Mouse (Mus musculus): ENCODE results near the gene Clasp2. TPM values are rescaled to one million over a fixed set of nuclear protein-coding genes. Genes with fewer than 3 reads are reported as not detected.

Clasp2 gene
- polyA plus RNA-seq, 1 experiment = 43.7 TPM

DNA sequence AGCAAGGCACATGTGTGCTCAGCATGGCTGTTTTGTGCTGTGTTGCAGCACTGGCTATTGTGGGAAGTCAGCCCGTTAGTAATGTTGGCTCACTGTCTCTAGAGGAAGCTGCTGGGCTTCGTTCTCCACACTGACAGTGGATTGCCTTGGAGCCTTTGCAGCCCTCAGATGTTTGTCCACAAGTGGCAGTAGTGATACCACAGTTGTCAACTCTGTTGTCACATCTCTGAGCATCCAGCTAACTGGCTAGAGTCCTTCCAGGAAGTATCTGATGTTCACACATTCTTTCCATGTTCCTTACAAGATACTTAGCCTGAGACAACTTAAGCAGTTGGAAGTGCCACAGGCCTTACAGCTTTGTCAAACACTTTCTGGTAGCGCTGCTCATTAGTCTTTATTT lies 2.0 kb downstream of the Clasp2 start:
- H3K27ac ChIP-seq (ENCODE audit: insufficient read depth, low read length) = no peak overlapping the region
- H3K4me1 ChIP-seq (ENCODE audit: control insufficient read depth, insufficient read depth, low read length) = peaks cover 5% of the 10 kb centered on the region; the same call in 1 of the 2 replicates
- TF ChIP-seq CTCF (IDR thresholded peaks at IDR 0.05; ENCODE audit: borderline replicate concordance, insufficient read depth, low read length) = no peak
- no peak for TF ChIP-seq POLR2A (IDR thresholded peaks at IDR 0.05; ENCODE audit: low read depth, low read length)
- H3K4me3 ChIP-seq (ENCODE audit: insufficient read depth, low read length) = no peak overlapping the region; the same call in 1 of the 2 replicates

DNA sequence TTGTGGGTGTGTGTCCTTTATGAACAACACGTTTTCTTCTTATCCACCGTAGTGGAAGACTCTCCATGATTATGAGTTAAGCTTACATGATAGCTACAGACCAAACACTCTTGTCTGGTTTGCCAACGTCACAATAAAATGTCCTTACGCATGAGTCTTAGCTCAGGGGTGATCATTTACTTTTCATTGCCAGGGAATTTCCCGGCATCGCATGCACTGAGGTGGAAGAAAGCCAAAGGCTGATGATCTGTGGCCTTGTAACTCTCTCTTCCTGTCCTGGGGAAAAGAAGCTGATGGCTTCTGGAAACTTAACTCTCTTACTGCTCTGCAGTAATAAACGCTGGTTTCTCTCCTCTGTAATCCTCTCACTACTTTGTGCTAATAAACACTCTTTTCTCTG lies 8.1 kb downstream of the Clasp2 start:
- Histone ChIP-seq H3K4me3 (ENCODE audit: insufficient read depth, low read length) (no peak overlapping the region), H3K4me1 (ENCODE audit: control insufficient read depth, insufficient read depth, low read length) (peaks cover 2% of the 10 kb centered on the region; the same call in 1 of the 2 replicates), H3K27ac (ENCODE audit: insufficient read depth, low read length) (peak overlapping the region; percentile 5; the same call in 1 of the 2 replicates)
- TF ChIP-seq CTCF (IDR thresholded peaks at IDR 0.05; ENCODE audit: borderline replicate concordance, insufficient read depth, low read length) = no peak
- no peak for TF ChIP-seq POLR2A (IDR thresholded peaks at IDR 0.05; ENCODE audit: low read depth, low read length)

DNA sequence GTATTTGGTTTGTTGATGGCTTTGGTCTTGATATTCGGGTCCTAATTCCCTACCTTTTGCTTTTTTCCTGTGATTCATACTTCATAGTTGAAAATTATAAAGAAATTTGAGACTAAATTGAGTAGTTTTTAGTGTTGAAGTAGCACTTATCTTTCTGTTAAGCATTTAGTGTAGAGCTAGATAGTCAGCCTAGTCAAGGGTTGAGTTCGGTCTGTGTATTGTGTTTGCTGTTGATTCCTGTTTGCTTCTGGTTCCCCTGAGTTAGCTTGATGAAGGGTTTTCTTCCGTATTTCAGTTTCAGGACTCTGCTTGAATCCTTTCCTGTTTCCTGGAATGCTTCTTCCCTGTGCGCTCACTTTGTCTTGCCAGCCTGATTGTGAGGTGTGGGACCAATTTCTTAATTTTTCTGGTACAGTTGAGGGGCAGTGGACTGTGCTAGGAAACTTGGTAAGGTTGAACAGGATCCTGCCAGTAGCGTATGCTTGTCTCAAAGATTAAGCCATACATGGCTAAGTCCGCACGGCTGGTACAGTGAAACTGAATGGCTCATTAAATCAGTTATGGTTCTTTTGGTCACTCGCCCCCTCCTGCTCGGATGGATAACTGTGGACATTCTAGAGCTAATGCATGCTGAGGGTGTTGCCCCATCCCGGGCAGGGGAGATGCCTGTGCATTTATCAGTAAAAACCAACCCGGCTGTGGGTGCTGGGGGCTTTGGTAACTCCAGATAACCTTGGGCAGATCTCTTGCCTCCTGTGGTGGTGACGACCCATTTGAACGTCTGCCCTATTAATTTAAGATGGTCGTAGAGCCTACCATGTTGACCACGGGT lies 14.8 kb downstream of the Clasp2 start:
- no peaks in the 10 kb centered on the region for H3K4me1 ChIP-seq (ENCODE audit: control insufficient read depth, insufficient read depth, low read length)
- no peak overlapping the region for H3K27ac ChIP-seq (ENCODE audit: insufficient read depth, low read length)
- H3K4me3 ChIP-seq (ENCODE audit: insufficient read depth, low read length) = no peak overlapping the region
- no peak for TF ChIP-seq POLR2A (IDR thresholded peaks at IDR 0.05; ENCODE audit: low read depth, low read length)
- no peak for TF ChIP-seq CTCF (IDR thresholded peaks at IDR 0.05; ENCODE audit: borderline replicate concordance, insufficient read depth, low read length)

DNA sequence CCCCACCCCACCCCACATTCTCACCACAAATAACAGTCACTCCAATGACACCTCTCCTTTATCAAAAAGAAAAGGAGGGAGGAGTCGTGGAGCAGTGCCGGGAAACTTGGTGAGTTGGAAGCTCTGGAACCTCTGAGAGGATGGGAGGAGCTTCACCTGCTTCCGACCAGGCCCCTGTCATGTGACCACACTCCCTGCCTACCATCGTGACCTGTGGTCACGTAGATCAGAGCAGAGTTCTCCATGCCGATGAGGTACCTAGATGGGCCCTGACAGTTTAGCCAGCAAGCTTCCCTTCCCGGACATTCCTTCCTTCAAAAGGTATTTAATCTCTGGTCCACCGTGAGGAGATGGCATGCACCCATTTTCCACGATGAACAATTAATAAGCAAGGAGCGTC lies 17.2 kb downstream of the Clasp2 start:
- H3K4me3 ChIP-seq (ENCODE audit: insufficient read depth, low read length) = no peak overlapping the region
- H3K4me1 ChIP-seq (ENCODE audit: control insufficient read depth, insufficient read depth, low read length) = no peaks in the 10 kb centered on the region
- no peak for TF ChIP-seq POLR2A (IDR thresholded peaks at IDR 0.05; ENCODE audit: low read depth, low read length)
- no peak for TF ChIP-seq CTCF (IDR thresholded peaks at IDR 0.05; ENCODE audit: borderline replicate concordance, insufficient read depth, low read length)
- H3K27ac ChIP-seq (ENCODE audit: insufficient read depth, low read length) = no peak overlapping the region

DNA sequence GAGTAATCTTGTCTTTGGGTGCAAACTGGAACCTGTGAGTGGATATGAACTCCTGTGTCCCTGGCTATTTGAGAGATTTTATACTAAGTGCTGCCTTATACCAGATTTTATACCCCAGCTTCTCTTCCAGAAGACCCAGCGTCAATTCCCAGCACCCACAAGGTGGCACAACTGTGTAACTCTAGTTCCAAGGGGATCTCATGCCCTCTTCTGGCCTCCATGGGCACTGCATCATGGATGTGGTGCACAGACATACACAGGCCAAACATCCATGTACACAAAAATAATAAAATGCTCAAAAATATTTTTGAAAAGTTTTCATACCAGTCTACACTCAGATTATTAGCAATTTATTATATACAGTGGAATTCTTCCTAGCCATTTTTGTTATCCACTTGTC lies 18.4 kb downstream of the Clasp2 start:
- no peak overlapping the region for H3K4me3 ChIP-seq (ENCODE audit: insufficient read depth, low read length)
- TF ChIP-seq POLR2A (IDR thresholded peaks at IDR 0.05; ENCODE audit: low read depth, low read length) (no peak), CTCF (IDR thresholded peaks at IDR 0.05; ENCODE audit: borderline replicate concordance, insufficient read depth, low read length) (0 out of 2 replicates have a peak, but pooled peaks have one; percentile 20)

DNA sequence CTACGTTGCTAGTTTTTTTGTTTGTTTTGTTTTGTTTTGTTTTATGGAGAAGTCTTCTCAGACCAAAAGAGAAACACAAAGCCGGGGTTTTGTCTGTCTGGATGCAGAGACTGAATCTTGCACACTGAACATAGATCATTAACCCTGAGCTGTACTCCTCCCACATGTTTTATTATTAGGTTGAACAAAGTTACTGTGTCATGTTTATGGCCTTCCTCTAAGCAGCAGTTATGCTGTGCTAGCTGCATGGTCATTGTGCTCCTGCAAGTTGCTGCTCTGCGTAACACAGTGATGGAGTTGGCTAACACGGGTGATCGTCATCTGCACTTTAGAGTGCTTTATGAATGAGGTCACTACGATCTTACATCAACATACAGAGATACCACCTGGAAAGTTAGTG lies 21.1 kb downstream of the Clasp2 start:
- Histone ChIP-seq H3K27ac (ENCODE audit: insufficient read depth, low read length) (no peak overlapping the region), H3K4me3 (ENCODE audit: insufficient read depth, low read length) (no peak overlapping the region), H3K4me1 (ENCODE audit: control insufficient read depth, insufficient read depth, low read length) (no peaks in the 10 kb centered on the region)
- TF ChIP-seq CTCF (IDR thresholded peaks at IDR 0.05; ENCODE audit: borderline replicate concordance, insufficient read depth, low read length) = no peak
- no peak for TF ChIP-seq POLR2A (IDR thresholded peaks at IDR 0.05; ENCODE audit: low read depth, low read length)

More for the DNA sequence above, 18.4 kb downstream of the Clasp2 start:
- Histone ChIP-seq H3K4me1 (ENCODE audit: control insufficient read depth, insufficient read depth, low read length) (no peaks in the 10 kb centered on the region), H3K27ac (ENCODE audit: insufficient read depth, low read length) (no peak overlapping the region)

DNA sequence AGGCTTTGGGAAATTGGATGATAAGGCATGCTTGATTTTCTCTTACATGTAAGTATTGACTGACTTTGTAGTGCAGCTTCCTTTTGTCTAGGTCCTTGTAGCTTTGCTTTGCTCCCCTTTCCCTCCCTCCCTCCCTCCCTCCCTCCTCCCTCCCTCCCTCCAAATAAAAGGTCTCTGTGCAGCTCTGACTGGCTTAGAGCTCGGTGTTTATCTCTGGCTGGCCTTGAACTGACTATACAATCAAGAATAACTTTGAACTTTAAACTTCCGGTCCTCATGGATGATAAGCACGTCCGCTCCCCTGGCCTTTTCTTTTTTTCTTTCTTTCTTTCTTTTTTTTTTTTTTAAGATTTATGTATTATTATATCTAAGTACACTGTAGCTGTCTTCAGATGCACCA lies 21.9 kb downstream of the Clasp2 start:
- no peak overlapping the region for H3K27ac ChIP-seq (ENCODE audit: insufficient read depth, low read length)
- H3K4me3 ChIP-seq (ENCODE audit: insufficient read depth, low read length) = no peak overlapping the region
- TF ChIP-seq POLR2A (IDR thresholded peaks at IDR 0.05; ENCODE audit: low read depth, low read length) (no peak), CTCF (IDR thresholded peaks at IDR 0.05; ENCODE audit: borderline replicate concordance, insufficient read depth, low read length) (no peak)
- no peaks in the 10 kb centered on the region for H3K4me1 ChIP-seq (ENCODE audit: control insufficient read depth, insufficient read depth, low read length)

DNA sequence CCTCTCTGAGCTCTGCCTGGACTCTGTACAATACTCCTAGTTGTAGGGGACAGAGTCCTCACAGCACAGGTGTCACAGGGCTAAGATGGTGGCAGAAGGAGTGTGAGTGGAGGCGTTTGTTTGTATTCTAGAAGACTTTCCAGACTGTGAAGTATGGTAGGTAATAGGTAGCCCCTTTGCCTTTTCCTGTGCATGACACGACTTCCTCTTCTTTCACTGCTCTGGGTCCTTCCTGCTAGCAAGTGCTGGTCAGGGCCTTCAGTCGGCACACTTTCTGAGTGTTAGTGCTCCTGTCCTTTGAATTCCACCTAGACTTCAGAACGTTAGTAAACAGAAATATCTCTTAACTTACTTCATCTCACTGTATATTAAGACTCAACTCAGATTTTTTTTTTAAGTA lies 29.4 kb downstream of the Clasp2 start:
- H3K27ac ChIP-seq (ENCODE audit: insufficient read depth, low read length) = no peak overlapping the region
- TF ChIP-seq POLR2A (IDR thresholded peaks at IDR 0.05; ENCODE audit: low read depth, low read length) (no peak), CTCF (IDR thresholded peaks at IDR 0.05; ENCODE audit: borderline replicate concordance, insufficient read depth, low read length) (no peak)
- H3K4me1 ChIP-seq (ENCODE audit: control insufficient read depth, insufficient read depth, low read length) = no peaks in the 10 kb centered on the region
- H3K4me3 ChIP-seq (ENCODE audit: insufficient read depth, low read length) = no peak overlapping the region

DNA sequence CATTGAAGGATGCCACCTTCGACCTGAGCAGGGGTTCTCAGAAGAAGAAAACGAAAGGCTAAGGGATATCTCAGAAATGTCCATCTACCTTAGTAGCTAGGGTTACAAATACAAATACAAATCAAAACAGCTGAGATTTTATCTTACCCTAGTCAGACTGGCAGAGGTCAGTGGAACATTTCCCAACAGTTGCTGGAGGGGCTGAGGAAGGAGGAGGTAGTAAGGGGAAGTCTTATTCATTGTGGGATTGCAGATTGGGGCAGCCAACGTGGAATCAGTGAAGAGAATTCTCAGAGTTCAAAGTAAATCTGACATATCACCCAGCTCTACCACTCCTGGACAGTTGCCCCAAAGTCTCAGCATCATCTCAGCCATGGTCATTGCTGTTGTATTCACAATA lies 39.6 kb downstream of the Clasp2 start:
- no peak for TF ChIP-seq POLR2A (IDR thresholded peaks at IDR 0.05; ENCODE audit: low read depth, low read length)
- TF ChIP-seq CTCF (IDR thresholded peaks at IDR 0.05; ENCODE audit: borderline replicate concordance, insufficient read depth, low read length) = no peak
- no peaks in the 10 kb centered on the region for H3K4me1 ChIP-seq (ENCODE audit: control insufficient read depth, insufficient read depth, low read length)
- no peak overlapping the region for H3K4me3 ChIP-seq (ENCODE audit: insufficient read depth, low read length)
- no peak overlapping the region for H3K27ac ChIP-seq (ENCODE audit: insufficient read depth, low read length)

DNA sequence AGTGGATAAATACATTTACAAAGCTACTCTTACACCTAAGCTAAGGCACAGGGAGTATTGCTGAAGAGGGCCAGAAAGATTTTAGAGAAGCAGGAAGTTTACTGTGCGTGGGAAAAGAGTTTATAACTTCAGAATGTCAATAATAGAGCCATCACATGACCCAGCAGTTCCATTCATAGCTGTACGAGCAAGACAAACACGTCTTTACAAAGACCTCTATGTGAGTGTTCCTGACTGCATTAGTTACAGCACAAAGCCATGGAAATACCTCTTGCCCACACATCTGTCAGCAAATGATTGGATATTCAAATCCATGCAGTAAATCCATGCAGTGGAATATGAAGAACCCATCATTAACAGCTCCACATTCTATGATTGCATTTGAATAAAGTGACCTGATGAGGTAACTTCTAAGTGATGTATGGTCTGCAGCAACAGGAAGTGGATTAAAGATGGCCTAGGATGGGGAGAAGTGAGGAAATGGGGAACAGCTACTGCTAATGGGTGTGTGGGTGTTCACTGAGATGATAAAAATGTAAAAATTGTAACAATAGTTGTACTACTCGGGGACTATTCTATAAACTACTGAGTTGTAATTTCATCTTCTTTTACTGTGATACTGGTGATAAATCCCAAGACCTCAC lies 41.2 kb downstream of the Clasp2 start:
- no peak overlapping the region for H3K4me3 ChIP-seq (ENCODE audit: insufficient read depth, low read length)
- TF ChIP-seq CTCF (IDR thresholded peaks at IDR 0.05; ENCODE audit: borderline replicate concordance, insufficient read depth, low read length) = no peak
- no peak for TF ChIP-seq POLR2A (IDR thresholded peaks at IDR 0.05; ENCODE audit: low read depth, low read length)
- H3K27ac ChIP-seq (ENCODE audit: insufficient read depth, low read length) = no peak overlapping the region
- no peaks in the 10 kb centered on the region for H3K4me1 ChIP-seq (ENCODE audit: control insufficient read depth, insufficient read depth, low read length)

Measured in embryonic fibroblast, embryonic 13.5 days (primary cell).